Mouse (Mus musculus): Measurements from ENCODE around the gene Pbsn.
"Not testable (repeated sequence)": the region's sequence is repeated elsewhere in the genome, so short reads cannot be mapped to it uniquely, and the experiment has no call there.

Pbsn gene

DNA sequence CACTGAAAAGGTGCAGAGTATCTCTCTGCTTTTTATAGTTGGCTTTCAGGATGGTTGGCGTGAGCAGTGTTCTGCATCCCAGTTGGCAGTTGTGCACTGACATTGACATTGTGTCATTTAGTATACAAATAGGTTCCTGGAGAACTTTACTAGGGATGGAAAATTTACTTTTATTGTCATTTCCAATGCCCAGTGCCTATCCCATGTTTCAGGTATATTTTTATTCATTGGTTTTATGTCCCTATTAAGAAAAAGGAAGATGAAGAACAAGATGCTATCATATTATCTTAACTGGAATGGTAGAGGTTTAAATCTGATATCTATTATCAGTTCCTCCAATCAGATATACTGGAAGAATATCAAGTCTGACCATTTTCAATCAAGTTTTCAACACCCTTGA is at the start of gene Pbsn:
TSS of gene Pbsn (minus strand) at position 101 of the 400 bp plus-strand sequence.
- DNase-seq (ENCODE audit: low read depth), result no peak

DNA sequence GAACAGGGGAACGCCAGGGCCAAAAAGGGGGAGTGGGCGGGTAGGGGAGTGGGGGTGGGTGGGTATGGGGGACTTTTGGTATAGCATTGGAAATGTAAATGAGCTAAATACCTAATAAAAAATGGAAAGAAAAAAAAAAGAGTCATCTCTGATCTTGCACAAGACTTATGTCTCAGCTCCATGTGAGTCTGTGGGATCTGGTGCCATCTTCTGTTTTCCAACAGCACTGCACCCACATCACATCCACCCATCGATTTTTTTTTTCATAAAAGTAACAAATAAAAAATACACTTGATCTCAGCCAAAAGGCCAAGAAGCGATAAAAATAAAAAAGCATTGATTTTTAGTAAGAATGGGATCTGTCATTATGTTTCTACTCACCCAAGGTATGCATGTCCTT is 26.6 kb upstream of the Pbsn start:
- not testable (repeated sequence) for DNase-seq (ENCODE audit: low read depth)

GRCm38 (mm10) chrX:77864458-77864857 is 11.0 kb upstream of the Pbsn start, which contains the start of gene Gm14744:
Gene Gm14744, plus strand, starts transcription at chrX:77864758.
- DNase-seq (ENCODE audit: low read depth), result not testable (repeated sequence)

GRCm38 (mm10) chrX:77812031-77812430 is 41.4 kb downstream of the Pbsn start:
- DNase-seq (ENCODE audit: low read depth), result no peak

- peak; percentile 62 for DNase-seq (ENCODE audit: low read depth)
Measured at GRCm38 (mm10) chrX:77810608-77811206, 42.7 kb downstream of the Pbsn start.

GRCm38 (mm10) chrX:77808602-77809001 is 44.8 kb downstream of the Pbsn start:
- DNase-seq (ENCODE audit: low read depth), result peak; percentile 73

GRCm38 (mm10) chrX:77802293-77802692 is 51.1 kb downstream of the Pbsn start:
- no peak for DNase-seq (ENCODE audit: low read depth)

DNA sequence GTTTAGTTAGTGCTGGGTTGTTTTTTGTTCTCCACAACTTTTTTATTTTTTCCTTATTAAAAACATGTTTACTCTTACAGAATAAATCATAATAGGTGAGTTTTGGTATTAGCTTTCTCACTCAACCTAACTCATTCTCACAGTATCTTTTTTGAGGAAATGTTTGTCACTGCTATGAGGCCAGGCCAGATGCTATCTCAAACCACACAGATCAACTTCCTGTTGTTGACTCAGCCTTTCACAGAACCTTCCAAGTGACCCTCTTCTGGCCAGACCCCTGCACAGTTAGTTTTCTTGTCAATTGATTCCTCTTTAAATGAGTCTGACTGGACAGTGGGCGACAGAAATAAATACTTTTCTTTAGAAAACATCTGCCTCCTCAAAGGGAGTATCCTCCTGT is 51.9 kb downstream of the Pbsn start:
- peak; percentile 50 for DNase-seq (ENCODE audit: low read depth)

GRCm38 (mm10) chrX:77799554-77799953 is 53.9 kb downstream of the Pbsn start:
- no peak for DNase-seq (ENCODE audit: low read depth)

DNA sequence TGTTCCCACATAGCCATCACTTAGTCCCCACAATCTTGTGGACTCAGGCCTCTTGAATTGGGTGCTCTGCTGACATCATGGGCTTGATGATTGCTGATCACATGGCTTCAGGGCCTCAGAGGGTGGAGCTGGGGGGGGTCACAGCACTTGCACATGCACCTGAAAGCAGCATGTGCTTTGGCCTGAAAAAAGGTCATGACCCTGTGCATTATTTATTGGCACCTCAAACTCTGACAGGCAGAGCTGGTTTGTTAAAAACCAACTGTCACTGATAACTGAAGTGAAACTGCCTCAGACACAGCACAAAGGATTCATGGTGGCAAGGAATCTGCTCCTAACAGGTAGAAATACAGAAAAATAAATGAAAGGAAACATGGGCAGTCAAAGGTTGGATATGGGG is 55.6 kb downstream of the Pbsn start:
- DNase-seq (ENCODE audit: low read depth), result peak; percentile 37

GRCm38 (mm10) chrX:77796916-77797315 is 56.5 kb downstream of the Pbsn start:
- peak; percentile 44 for DNase-seq (ENCODE audit: low read depth)

- peak; percentile 80 for DNase-seq (ENCODE audit: low read depth)
Measured at GRCm38 (mm10) chrX:77796238-77796835, 57.1 kb downstream of the Pbsn start, which contains the start of gene Prkx. Gene Prkx, minus strand, starts transcription at chrX:77796278.

DNA sequence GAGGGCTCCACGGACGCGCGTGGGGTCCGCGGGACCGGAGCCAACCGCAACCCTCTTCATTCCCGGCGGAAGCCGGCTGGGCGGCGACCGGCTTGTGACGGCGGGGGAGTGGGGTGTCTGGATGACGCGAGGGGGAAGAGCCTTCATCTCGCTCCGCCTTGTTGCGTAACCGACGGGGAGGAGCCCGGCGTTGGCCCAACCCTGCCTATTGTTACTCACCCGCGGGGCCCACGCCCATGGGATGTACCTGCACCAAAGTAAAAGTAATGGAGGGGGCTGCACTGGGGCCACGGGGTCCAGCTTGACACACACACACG is 57.6 kb downstream of the Pbsn start:
- DNase-seq (ENCODE audit: low read depth), result peak; percentile 94

- peak; percentile 63 for DNase-seq (ENCODE audit: low read depth)
Measured at GRCm38 (mm10) chrX:77794962-77795857, 58.2 kb downstream of the Pbsn start.

- no peak for DNase-seq (ENCODE audit: low read depth)
Measured at GRCm38 (mm10) chrX:77788675-77789074, 64.7 kb downstream of the Pbsn start.
